Mouse (Mus musculus): ENCODE data around the gene Cpne6.

- TF ChIP-seq CTCF (IDR thresholded peaks at IDR 0.05; ENCODE audit: control insufficient read depth, insufficient read depth, insufficient replicate concordance, low read depth, low read length) (no peak), POLR2A (IDR thresholded peaks at IDR 0.05; ENCODE audit: control insufficient read depth, low read depth, low read length) (no peak)
Observed at GRCm38 (mm10) chr14:55563249-55563648, 53.0 kb downstream of the Cpne6 start.
